8 mouse cellular contexts compared by ENCODE assay signal in the genomic region with DNA sequence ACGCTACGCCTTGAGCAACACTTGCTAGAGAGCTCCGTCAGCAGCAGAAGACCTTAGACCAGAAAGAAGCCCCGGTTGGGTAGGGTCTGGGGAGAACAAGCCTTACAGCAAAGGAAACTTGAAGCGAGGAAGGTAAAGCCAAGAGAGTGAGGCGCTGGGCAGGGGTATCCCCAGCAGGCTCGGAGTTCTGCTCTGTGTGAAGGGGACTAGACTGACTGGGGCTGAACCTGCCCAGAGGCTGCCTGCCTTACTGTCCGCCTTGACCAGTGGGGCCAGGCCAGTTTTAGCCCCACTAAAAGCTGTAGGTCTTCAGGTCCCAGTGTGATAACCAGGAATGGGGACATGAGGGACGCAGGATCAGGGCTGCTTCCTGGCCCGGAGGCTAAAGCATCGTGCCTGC. TPM values are rescaled to one million over a fixed set of nuclear protein-coding genes. Genes with fewer than 3 reads are reported as not detected.
A peak's percentile ranks its signal among the peaks of the same experiment; 100 is the strongest.
DNase-seq lines count a peak whose midpoint lies in the region; ATAC-seq and TF ChIP-seq lines count a peak whose summit lies in the region.

A gene (plus strand): TSS at position 69 of the 400 bp plus-strand sequence.

- H3K9me3 ChIP-seq in embryonic facial prominence, embryonic 11.5 days (replicated peaks; ENCODE audit: control insufficient read depth, low read length), result no peaks in the 10 kb centered on the region
- H3K9me3 ChIP-seq in heart, embryonic 13.5 days, result no peaks in the 10 kb centered on the region
- H3K9me3 ChIP-seq in liver, embryonic 11.5 days (ENCODE audit: control insufficient read depth, low read length), result no peaks in the 10 kb centered on the region
- no peaks in the 10 kb centered on the region for H3K9me3 ChIP-seq in stomach, embryonic 14.5 days (ENCODE audit: control insufficient read depth, low read depth, low read length)

- H3K36me3 ChIP-seq in testis, adult 2 months (ENCODE audit: control insufficient read depth, insufficient read depth, low read length), result no peaks in the 10 kb centered on the region
- H3K36me3 ChIP-seq in embryonic facial prominence, embryonic 11.5 days (replicated peaks; ENCODE audit: control insufficient read depth, insufficient read depth, low read depth, low read length), result no peaks in the 10 kb centered on the region
- peaks cover 33% of the 10 kb centered on the region for H3K36me3 ChIP-seq in heart, embryonic 13.5 days
- H3K36me3 ChIP-seq in liver, embryonic 11.5 days (ENCODE audit: control insufficient read depth, insufficient read depth, low read length), result peaks cover 25% of the 10 kb centered on the region
- H3K36me3 ChIP-seq in stomach, embryonic 14.5 days (ENCODE audit: control insufficient read depth, insufficient read depth, low read length), result peaks cover 7% of the 10 kb centered on the region

- H3K4me1 ChIP-seq in testis, adult 2 months (ENCODE audit: control insufficient read depth, insufficient read depth, low read length), result peaks cover 38% of the 10 kb centered on the region
- peaks cover 7% of the 10 kb centered on the region for H3K4me1 ChIP-seq in embryonic facial prominence, embryonic 11.5 days (ENCODE audit: control insufficient read depth, insufficient read depth, low read length)
- peaks cover 72% of the 10 kb centered on the region for H3K4me1 ChIP-seq in heart, embryonic 13.5 days
- peaks cover 52% of the 10 kb centered on the region for H3K4me1 ChIP-seq in liver, embryonic 11.5 days (replicated peaks; ENCODE audit: control insufficient read depth, insufficient read depth, low read length)
- peaks cover 39% of the 10 kb centered on the region for H3K4me1 ChIP-seq in stomach, embryonic 14.5 days (ENCODE audit: control insufficient read depth, insufficient read depth, low read length)

- no peaks in the 10 kb centered on the region for H3K27me3 ChIP-seq in testis, adult 2 months (ENCODE audit: control insufficient read depth, insufficient read depth, low read length)
- H3K27me3 ChIP-seq in embryonic facial prominence, embryonic 11.5 days (ENCODE audit: control insufficient read depth, insufficient read depth, low read length), result peaks cover 8% of the 10 kb centered on the region
- H3K27me3 ChIP-seq in heart, embryonic 13.5 days (replicated peaks), result peaks cover 11% of the 10 kb centered on the region
- no peaks in the 10 kb centered on the region; the same call in 1 of the 2 replicates for H3K27me3 ChIP-seq in liver, embryonic 11.5 days (replicated peaks; ENCODE audit: control insufficient read depth, insufficient read depth, low read length)
- no peaks in the 10 kb centered on the region for H3K27me3 ChIP-seq in stomach, embryonic 14.5 days (ENCODE audit: control insufficient read depth, insufficient read depth, low read length)

- peak within 1 kb of the TSS; percentile 81 for H3K4me3 ChIP-seq in testis, adult 2 months (ENCODE audit: control insufficient read depth, low read depth, low read length)
- peak within 1 kb of the TSS; percentile 27 for H3K4me3 ChIP-seq in embryonic facial prominence, embryonic 11.5 days (ENCODE audit: low read depth, low read length)
- H3K4me3 ChIP-seq in heart, embryonic 13.5 days, result peak within 1 kb of the TSS; percentile 93
- peak within 1 kb of the TSS; percentile 40 for H3K4me3 ChIP-seq in liver, embryonic 11.5 days (ENCODE audit: low read depth, low read length)
- H3K4me3 ChIP-seq in stomach, embryonic 14.5 days (ENCODE audit: low read depth, low read length), result peak within 1 kb of the TSS; percentile 81

- peak within 1 kb of the TSS; percentile 71 for H3K4me2 ChIP-seq in embryonic facial prominence, embryonic 11.5 days (ENCODE audit: low read depth, low read length)
- H3K4me2 ChIP-seq in heart, embryonic 13.5 days, result peak within 1 kb of the TSS; percentile 76
- H3K4me2 ChIP-seq in liver, embryonic 11.5 days, result peak within 1 kb of the TSS; percentile 93
- peak within 1 kb of the TSS; percentile 68 for H3K4me2 ChIP-seq in stomach, embryonic 14.5 days (replicated peaks; ENCODE audit: low read depth, low read length)

- no peak for DNase-seq in testis, postnatal 14 days (ENCODE audit: low spot score)
- no peak for DNase-seq in embryonic facial prominence, embryonic 11.5 days (ENCODE audit: low spot score)
- DNase-seq in liver, embryonic 11.5 days (ENCODE audit: low spot score), result no peak
- DNase-seq in right cerebral cortex, postnatal 10 days (ENCODE audit: low spot score in 2 of 2), result no peak
- no peak for DNase-seq in thymus, postnatal 36 days

- peak within 1 kb of the TSS; percentile 54 for H3K9ac ChIP-seq in embryonic facial prominence, embryonic 11.5 days (replicated peaks; ENCODE audit: low read length)
- H3K9ac ChIP-seq in heart, embryonic 13.5 days, result peak within 1 kb of the TSS; percentile 96
- H3K9ac ChIP-seq in liver, embryonic 11.5 days (ENCODE audit: low read depth, low read length), result peak within 1 kb of the TSS; percentile 67
- no peak within 1 kb of the TSS; the same call in 1 of the 2 replicates for H3K9ac ChIP-seq in stomach, embryonic 14.5 days (replicated peaks; ENCODE audit: low read depth, low read length)

- TF ChIP-seq CTCF in testis, adult 2 months (IDR thresholded peaks at IDR 0.05; ENCODE audit: control insufficient read depth, insufficient read depth, insufficient replicate concordance, low read depth, low read length), result no peak

- 27% methylated on average over 11 of the region's 11 CpGs for WGBS in embryonic facial prominence, embryonic 11.5 days
- WGBS in heart, embryonic 13.5 days, result 37% methylated on average over 11 of the region's 11 CpGs
- WGBS in liver, embryonic 11.5 days, result 33% methylated on average over 11 of the region's 11 CpGs
- 32% methylated on average over 11 of the region's 11 CpGs for WGBS in stomach, embryonic 14.5 days

- TF ChIP-seq POLR2A in testis, adult 2 months (IDR thresholded peaks at IDR 0.05; ENCODE audit: control insufficient read depth, low read depth, low read length), result no peak

- ATAC-seq in embryonic facial prominence, embryonic 11.5 days (replicated peaks; ENCODE audit: insufficient number of reproducible peaks, low FRiP score, low TSS enrichment, low read depth), result no peak
- ATAC-seq in heart, embryonic 13.5 days (ENCODE audit: extremely low read depth, insufficient number of reproducible peaks, low FRiP score, low TSS enrichment), result no peak
- no peak for ATAC-seq in liver, embryonic 11.5 days (replicated peaks; ENCODE audit: low FRiP score)
- ATAC-seq in stomach, embryonic 14.5 days (ENCODE audit: insufficient number of reproducible peaks, insufficient read depth, low FRiP score, low read depth), result no peak

- peak within 1 kb of the TSS; percentile 50; the same call in 1 of the 2 replicates for H3K27ac ChIP-seq in testis, adult 2 months (ENCODE audit: control insufficient read depth, insufficient read depth, low read depth, low read length)
- no peak within 1 kb of the TSS for H3K27ac ChIP-seq in embryonic facial prominence, embryonic 11.5 days (replicated peaks; ENCODE audit: low read depth, low read length)
- H3K27ac ChIP-seq in heart, embryonic 13.5 days (replicated peaks), result peak within 1 kb of the TSS; percentile 82
- peak within 1 kb of the TSS; percentile 46; the same call in 1 of the 2 replicates for H3K27ac ChIP-seq in liver, embryonic 11.5 days (ENCODE audit: low read depth, low read length)
- no peak within 1 kb of the TSS for H3K27ac ChIP-seq in stomach, embryonic 14.5 days (ENCODE audit: low read length)

RNA-seq across cellular contexts. Expression of the gene that starts here (rescaled TPM):
- 33.7 and 37.7 TPM in 2 replicates for polyA plus RNA-seq in testis, adult 2 months (2012; rRNA removed)
- polyA plus RNA-seq in embryonic facial prominence, embryonic 11.5 days (2014; fragmentation: Nextera tagmentation; extraction: Ambion mirVana), result 46.6 and 56.5 TPM in 2 replicates
- polyA plus RNA-seq in heart, embryonic 13.5 days (2015; fragmentation: Nextera tagmentation; extraction: Ambion mirVana), result 116 and 121 TPM in 2 replicates
- 209 and 222 TPM in 2 replicates for polyA plus RNA-seq in liver, embryonic 11.5 days (2014; fragmentation: Nextera tagmentation; extraction: Ambion mirVana)
- polyA plus RNA-seq in stomach, embryonic 14.5 days (2014; fragmentation: Nextera tagmentation; extraction: Ambion mirVana), result 35.6 and 37.9 TPM in 2 replicates

Comparison
In these comparisons a context has a peak if more than half of its experiments do, and no peak if none do; other contexts are left out.
1. H3K27ac ChIP-seq: peak in testis, adult 2 months (single experiment), heart, embryonic 13.5 days (single experiment) and liver, embryonic 11.5 days (single experiment); none in embryonic facial prominence, embryonic 11.5 days (single experiment) and stomach, embryonic 14.5 days (single experiment).
2. H3K4me3 ChIP-seq: peak in every context shown above with its lines; median percentile 93 in heart, embryonic 13.5 days; 81 in testis, adult 2 months; 81 in stomach, embryonic 14.5 days; 40 in liver, embryonic 11.5 days; 27 in embryonic facial prominence, embryonic 11.5 days.
3. Peak in every context shown above with its lines, with median percentiles within 50 percentile points of each other: H3K4me2 ChIP-seq.